Mouse (Mus musculus) MEL (cell line): ENCODE results near the gene Atg9b. TPM values are rescaled to one million over a fixed set of nuclear protein-coding genes. Genes with fewer than 3 reads are reported as not detected.
A peak's percentile ranks its signal among the peaks of the same experiment; 100 is the strongest.

Experiments
- DNase-seq: peaks from one replicate; pipeline ENCODE4 v3.0.0; 2011; ENCODE audit warnings: low read depth, low spot score
- H3K27ac ChIP-seq: 2 replicates; pipeline ENCODE4 v1.5.1; 2012; ENCODE audit warnings: low read depth, mild to moderate bottlenecking, control low read depth, low read length, moderate library complexity; ENCODE audit not compliant: control insufficient read depth
- H3K27me3 ChIP-seq, 2 experiments: fragments of 150-350 bp in 1 of 2; sonication (generic) in 1 of 2; 2 replicates each; pipeline ENCODE4 v1.6.1; 2012; ENCODE audit warnings: low read length in 2 of 2, mild to moderate bottlenecking in 2 of 2, improper control_type of control experiment in 1 of 2, moderate library complexity in 1 of 2; ENCODE audit not compliant: insufficient read depth in 2 of 2, control insufficient read depth in 1 of 2
- H3K36me3 ChIP-seq, 2 experiments: 2 replicates each; pipeline ENCODE4 v1.6.1; 2012 to 2014; ENCODE audit warnings: low read length in 2 of 2, improper control_type of control experiment in 1 of 2, inconsistent platforms in 1 of 2, mild to moderate bottlenecking in 1 of 2; ENCODE audit not compliant: insufficient read depth in 2 of 2, control insufficient read depth in 1 of 2
- H3K4me1 ChIP-seq, 2 experiments: fragments of 150-350 bp in 1 of 2; sonication (generic) in 1 of 2; 2 replicates each; pipeline ENCODE4 v1.6.1; 2012; ENCODE audit warnings: low read length in 2 of 2, improper control_type of control experiment in 1 of 2, mild to moderate bottlenecking in 1 of 2; ENCODE audit not compliant: insufficient read depth in 2 of 2, control insufficient read depth in 1 of 2
- H3K4me3 ChIP-seq, 2 experiments: fragments of 150-350 bp in 1 of 2; sonication (generic) in 1 of 2; 2 replicates each; pipeline ENCODE4 v1.5.1; 2012; ENCODE audit warnings: low read depth in 2 of 2, low read length in 2 of 2, mild to moderate bottlenecking in 2 of 2, moderate library complexity in 2 of 2, control low read depth in 1 of 2, improper control_type of control experiment in 1 of 2; ENCODE audit not compliant: control insufficient read depth in 1 of 2, insufficient read depth in 1 of 2
- H3K79me2 ChIP-seq: 2 replicates; pipeline ENCODE4 v1.6.1; 2012; ENCODE audit warnings: mild to moderate bottlenecking, low read length, moderate library complexity; ENCODE audit not compliant: control insufficient read depth, poor library complexity, insufficient read depth
- H3K9ac ChIP-seq: 2 replicates; pipeline ENCODE4 v1.6.1; 2012; ENCODE audit warnings: low read depth, mild to moderate bottlenecking, control low read depth, low read length, moderate library complexity; ENCODE audit not compliant: control insufficient read depth, poor library complexity, severe bottlenecking
- H3K9me3 ChIP-seq: fragments of 150-350 bp; sonication (generic); replicated peaks from 2 replicates; pipeline ENCODE4 v1.6.1; 2012; ENCODE audit warnings: mild to moderate bottlenecking, low read length, improper control_type of control experiment, moderate library complexity; ENCODE audit not compliant: insufficient read depth
- BHLHE40 ChIP-seq: IDR thresholded peaks from 2 replicates; pipeline ENCODE4 v1.6.1; 2012; ENCODE audit warnings: low read depth, mild to moderate bottlenecking, inconsistent platforms, low read length, improper control_type of control experiment, borderline replicate concordance
- CHD2 ChIP-seq: IDR thresholded peaks from 2 replicates; pipeline ENCODE4 v1.6.1; 2011; ENCODE audit warnings: low read length, improper control_type of control experiment
- CTCF ChIP-seq, 3 experiments: IDR thresholded peaks in 2 of 3; conservative IDR thresholded peaks in 1 of 3; 2 replicates each; pipeline ENCODE4 v1.5.1; 2011 to 2012; ENCODE audit warnings: low read length in 3 of 3, low read depth in 2 of 3, mild to moderate bottlenecking in 2 of 3, improper control_type of control experiment in 1 of 3, inconsistent platforms in 1 of 3, mixed read lengths in 1 of 3, moderate library complexity in 1 of 3; ENCODE audit not compliant: control insufficient read depth in 1 of 3, insufficient read depth in 1 of 3, poor library complexity in 1 of 3, severe bottlenecking in 1 of 3
- E2F4 ChIP-seq: IDR thresholded peaks from 2 replicates; pipeline ENCODE4 v1.6.1; 2011; ENCODE audit warnings: low read depth, low read length, improper control_type of control experiment, borderline replicate concordance
- ELF1 ChIP-seq: IDR thresholded peaks from 2 replicates; pipeline ENCODE4 v1.6.1; 2014; ENCODE audit warnings: low read depth, mild to moderate bottlenecking, inconsistent platforms, low read length, improper control_type of control experiment, moderate library complexity
- ETS1 ChIP-seq: IDR thresholded peaks from 2 replicates; pipeline ENCODE4 v1.6.1; 2012; ENCODE audit warnings: low read depth, mild to moderate bottlenecking, inconsistent platforms, low read length, improper control_type of control experiment, moderate library complexity
- GATA1 ChIP-seq: IDR thresholded peaks from 2 replicates; pipeline ENCODE4 v1.6.1; 2011; ENCODE audit warnings: low read depth, low read length, improper control_type of control experiment
- HCFC1 ChIP-seq: IDR thresholded peaks from 2 replicates; pipeline ENCODE4 v1.6.1; 2012; ENCODE audit warnings: low read depth, mild to moderate bottlenecking, inconsistent platforms, low read length, improper control_type of control experiment, moderate library complexity
- MAFK ChIP-seq: IDR thresholded peaks from 2 replicates; pipeline ENCODE4 v1.6.1; 2011; ENCODE audit warnings: low read depth, mild to moderate bottlenecking, low read length, improper control_type of control experiment, borderline replicate concordance
- MEF2A ChIP-seq: IDR thresholded peaks from 2 replicates; pipeline ENCODE4 v1.6.1; 2014; ENCODE audit warnings: low read depth, mild to moderate bottlenecking, inconsistent platforms, low read length, improper control_type of control experiment; ENCODE audit not compliant: poor library complexity, insufficient replicate concordance, severe bottlenecking; ENCODE audit errors: extremely low read depth
- MXI1 ChIP-seq: IDR thresholded peaks from 2 replicates; pipeline ENCODE4 v1.6.1; 2011; ENCODE audit warnings: mild to moderate bottlenecking, low read depth, low read length, improper control_type of control experiment
- MYC ChIP-seq: IDR thresholded peaks from 2 replicates; pipeline ENCODE4 v1.6.1; 2011; ENCODE audit warnings: low read depth, mild to moderate bottlenecking, low read length, improper control_type of control experiment, moderate library complexity
- POLR2AphosphoS5 ChIP-seq: IDR thresholded peaks from 2 replicates; pipeline ENCODE4 v1.6.1; 2012; ENCODE audit warnings: low read depth, borderline replicate concordance, mild to moderate bottlenecking, inconsistent platforms, low read length, moderate library complexity, mixed read lengths
- RCOR1 ChIP-seq: IDR thresholded peaks from 2 replicates; pipeline ENCODE4 v1.6.1; 2012; ENCODE audit warnings: low read depth, mild to moderate bottlenecking, inconsistent platforms, low read length, improper control_type of control experiment
- SIN3A ChIP-seq: IDR thresholded peaks from 2 replicates; pipeline ENCODE4 v1.6.1; 2012; ENCODE audit warnings: low read length, improper control_type of control experiment, inconsistent platforms
- TCF12 ChIP-seq: IDR thresholded peaks from 2 replicates; pipeline ENCODE4 v1.6.1; 2014; ENCODE audit warnings: low read depth, mild to moderate bottlenecking, inconsistent platforms, low read length, improper control_type of control experiment, moderate library complexity
- USF1 ChIP-seq: IDR thresholded peaks from 2 replicates; pipeline ENCODE4 v1.6.1; 2014; ENCODE audit warnings: low read depth, mild to moderate bottlenecking, inconsistent platforms, low read length, improper control_type of control experiment, moderate library complexity
- USF2 ChIP-seq, 2 experiments: IDR thresholded peaks; 2 replicates each; pipeline ENCODE4 v1.6.1; 2011 to 2012; ENCODE audit warnings: improper control_type of control experiment in 2 of 2, low read length in 2 of 2, borderline replicate concordance in 1 of 2, inconsistent platforms in 1 of 2, low read depth in 1 of 2, mild to moderate bottlenecking in 1 of 2; ENCODE audit not compliant: insufficient read depth in 1 of 2
- ZKSCAN1 ChIP-seq: IDR thresholded peaks from 2 replicates; pipeline ENCODE4 v1.6.1; 2012; ENCODE audit warnings: low read depth, mild to moderate bottlenecking, inconsistent platforms, low read length, improper control_type of control experiment, moderate library complexity
- ZNF384 ChIP-seq: IDR thresholded peaks from 2 replicates; pipeline ENCODE4 v1.6.1; 2012; ENCODE audit warnings: low read depth, mild to moderate bottlenecking, inconsistent platforms, low read length, improper control_type of control experiment
- polyA plus RNA-seq, 2 experiments: library from polyadenylated mRNA; stranded (reverse) in 1 of 2; unstranded in 1 of 2; fragments of >175 nt in 1 of 2; fragments of >200 nt in 1 of 2; gene quantifications; 2 replicates each; pipeline versions ENCODE4 v1.2.1 to v1.2.4; 2012; ENCODE audit warnings: low replicate concordance in 2 of 2, low read depth in 1 of 2; ENCODE audit not compliant: insufficient read length in 2 of 2, insufficient read depth in 1 of 2, missing spikeins in 1 of 2
- total RNA-seq: library from RNA; depleted of rRNA; stranded (reverse); fragments of 300-350 nt; gene quantifications from 2 replicates; pipeline ENCODE4 v1.2.3, GENCODE M21; 2012

The Atg9b gene
- total and polyA plus RNA-seq, 3 experiments, result 41.2 to 41.5 TPM; not detected in 1

DNA sequence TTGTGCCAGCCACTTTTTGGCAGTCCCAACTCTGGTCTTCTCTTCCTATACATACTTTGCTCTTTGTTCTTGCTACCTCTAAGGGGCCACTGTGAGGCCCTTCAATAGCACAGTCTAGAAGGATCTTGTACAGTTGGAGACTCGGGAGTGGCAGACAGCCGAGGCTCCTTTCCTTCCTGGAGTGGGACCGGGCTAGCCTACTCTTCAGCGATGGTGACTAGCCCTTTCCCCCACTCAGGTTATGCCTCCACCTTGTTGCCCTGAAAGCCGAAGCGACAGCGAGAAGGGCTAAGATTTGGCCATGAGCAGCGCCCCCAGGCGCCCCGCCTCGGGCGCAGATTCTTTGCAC, 35.3 kb upstream of the Atg9b start:
- H3K9me3 ChIP-seq, result no peaks in the 10 kb centered on the region
- H3K79me2 ChIP-seq, result peaks cover 14% of the 10 kb centered on the region
- no peak for DNase-seq
- TF ChIP-seq ZNF384 (no peak), TCF12 (no peak), ELF1 (no peak), ETS1 (no peak), CTCF (IDR thresholded peaks at IDR 0.05 in 2 of 3, conservative IDR thresholded peaks at IDR 0.05 in 1 of 3; ENCODE audit: control insufficient read depth in 1 of 3, insufficient read depth in 1 of 3, low read depth in 2 of 3, low read length in 3 of 3, poor library complexity in 1 of 3, severe bottlenecking in 1 of 3) (no peak), USF2 (IDR thresholded peaks at IDR 0.05; ENCODE audit: borderline replicate concordance in 1 of 2, insufficient read depth in 1 of 2, low read depth in 1 of 2, low read length in 2 of 2) (no peak), CHD2 (no peak), POLR2AphosphoS5 (no peak), GATA1 (no peak), MAFK (no peak), MYC (no peak), ZKSCAN1 (no peak), E2F4 (no peak), MEF2A (no peak), SIN3A (no peak)
- H3K4me3 ChIP-seq, result no peak overlapping the region
- H3K27ac ChIP-seq, result no peak overlapping the region
- no peak overlapping the region for H3K9ac ChIP-seq
- peaks cover 2 to 17% of the 10 kb centered on the region in 2 experiments for H3K36me3 ChIP-seq
- peaks cover 6 to 22% of the 10 kb centered on the region in 2 experiments for H3K4me1 ChIP-seq
- no peaks in the 10 kb centered on the region for H3K27me3 ChIP-seq

DNA sequence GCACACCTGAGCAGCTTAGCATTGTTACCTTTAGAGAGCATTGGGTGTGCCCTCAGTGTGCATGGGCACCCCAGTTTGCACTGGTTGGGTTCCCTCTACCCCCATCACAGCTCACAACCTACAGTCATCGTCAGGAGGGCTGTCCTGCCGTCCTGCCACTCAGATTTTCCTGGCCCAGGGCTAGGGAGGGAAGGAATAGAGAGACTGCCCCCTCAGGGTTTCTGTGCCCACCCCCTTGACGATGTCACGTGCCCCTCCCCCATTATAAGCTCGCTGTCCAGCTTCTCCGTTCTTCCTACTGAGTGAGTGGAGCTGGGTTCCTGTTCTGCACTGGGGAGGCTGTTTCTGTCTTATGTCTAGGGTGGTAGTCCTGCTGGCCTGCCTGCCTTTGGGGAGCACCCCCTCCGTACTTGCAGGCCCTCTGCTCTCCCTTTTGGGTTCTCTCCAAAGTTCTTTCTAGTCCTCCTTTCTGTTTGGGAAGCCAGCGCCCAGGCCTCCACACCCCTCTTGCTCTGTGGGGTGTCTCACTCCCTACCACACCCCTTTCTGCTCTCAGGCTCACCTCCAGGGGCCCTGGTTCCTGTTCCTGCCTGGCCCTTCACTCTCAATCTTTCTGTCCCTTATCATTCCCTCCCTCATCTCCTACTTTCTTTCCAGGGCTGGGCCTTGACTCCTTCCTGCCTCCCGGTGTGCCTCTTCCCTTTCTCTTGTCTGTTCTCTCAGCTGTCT, 34.8 kb upstream of the Atg9b start:
- H3K9ac ChIP-seq, result peak overlapping the region; percentile 15
- no peaks in the 10 kb centered on the region for H3K27me3 ChIP-seq
- DNase-seq, result peak; percentile 72
- no peak overlapping the region for H3K27ac ChIP-seq
- H3K79me2 ChIP-seq, result peaks cover 14% of the 10 kb centered on the region
- TF ChIP-seq ZKSCAN1 (no peak), RCOR1 (peak; percentile 52), HCFC1 (0 out of 2 replicates have a peak, but pooled peaks have one; percentile 11), USF1 (peak; percentile 84), ELF1 (no peak), MXI1 (peak; percentile 69), CHD2 (0 out of 2 replicates have a peak, but pooled peaks have one; percentile 13), POLR2AphosphoS5 (no peak), BHLHE40 (peak; percentile 48; the same call in 1 of the 2 replicates)
- TF ChIP-seq, all 39 proteins: peak for 6
- H3K36me3 ChIP-seq, result peaks cover 2 to 17% of the 10 kb centered on the region in 2 experiments
- peak overlapping the region; percentile 1 to 21; a peak in 1 of 4 replicates for H3K4me3 ChIP-seq
- H3K9me3 ChIP-seq, result no peaks in the 10 kb centered on the region
- peaks cover 6 to 22% of the 10 kb centered on the region in 2 experiments for H3K4me1 ChIP-seq
